Mouse (Mus musculus) liver, embryonic 14.5 days (tissue): ENCODE measurements around the gene Hgf. TPM values are rescaled to one million over a fixed set of nuclear protein-coding genes. Genes with fewer than 3 reads are reported as not detected.

Experiments
- ATAC-seq: fragments of 200-750 bp; cut with Nextera tagmentation; 2 replicates; pipeline ENCODE4 v1.8.0; 2017; ENCODE audit warnings: moderate number of reproducible peaks, mild to moderate bottlenecking, moderate library complexity; ENCODE audit not compliant: insufficient read depth
- DNase-seq, 3 experiments: peaks; one replicate each; pipeline ENCODE4 v3.0.0-alpha.2; 2012 to 2013; ENCODE audit warnings: low read depth in 3 of 3, low spot score in 3 of 3
- H3K27ac ChIP-seq: fragments of 300-500 bp; sonication (generic); 2 replicates; pipeline ENCODE4 v1.5.1; 2014; ENCODE audit warnings: moderate library complexity, mild to moderate bottlenecking, control low read depth, inconsistent platforms
- H3K27me3 ChIP-seq: fragments of 300-500 bp; sonication (generic); 2 replicates; pipeline ENCODE4 v1.6.1; 2014; ENCODE audit warnings: mild to moderate bottlenecking, low read length, moderate library complexity; ENCODE audit not compliant: control insufficient read depth, insufficient read depth
- H3K36me3 ChIP-seq: fragments of 300-500 bp; sonication (generic); replicated peaks from 2 replicates; pipeline ENCODE4 v1.6.1; 2014; ENCODE audit warnings: low read depth; ENCODE audit not compliant: control insufficient read depth, insufficient read depth
- H3K4me1 ChIP-seq, 2 experiments: fragments of 200-500 bp in 1 of 2; fragments of 300-500 bp in 1 of 2; sonication (generic) in 1 of 2; replicated peaks; 2 replicates each; pipeline ENCODE4 v1.6.1; 2012 to 2014; ENCODE audit warnings: antibody characterized with exemption in 1 of 2, inconsistent platforms in 1 of 2, low read length in 1 of 2; ENCODE audit not compliant: control insufficient read depth in 2 of 2, insufficient read depth in 2 of 2
- H3K4me2 ChIP-seq: fragments of 300-500 bp; sonication (generic); 2 replicates; pipeline ENCODE4 v1.6.1; 2014; ENCODE audit warnings: low read depth, mild to moderate bottlenecking, control low read depth, moderate library complexity
- H3K4me3 ChIP-seq, 2 experiments: fragments of 200-500 bp in 1 of 2; fragments of 300-500 bp in 1 of 2; sonication (generic) in 1 of 2; 2 replicates each; pipeline ENCODE4 v1.5.1; 2012 to 2014; ENCODE audit warnings: low read depth in 2 of 2, low read length in 2 of 2, mild to moderate bottlenecking in 2 of 2, control low read depth in 1 of 2, inconsistent platforms in 1 of 2, moderate library complexity in 1 of 2; ENCODE audit not compliant: insufficient read depth in 1 of 2
- H3K9ac ChIP-seq: fragments of 300-500 bp; sonication (generic); replicated peaks from 2 replicates; pipeline ENCODE4 v1.6.1; 2014; ENCODE audit warnings: mild to moderate bottlenecking, control low read depth, moderate library complexity
- H3K9me3 ChIP-seq: fragments of 300-500 bp; sonication (generic); 2 replicates; pipeline ENCODE4 v1.6.1; 2016; ENCODE audit warnings: low read length, mixed read lengths; ENCODE audit not compliant: control insufficient read depth
- CTCF ChIP-seq: IDR thresholded peaks from 2 replicates; pipeline ENCODE4 v1.5.1; 2016; ENCODE audit warnings: antibody characterized with exemption, low read depth, control low read depth
- EP300 ChIP-seq: IDR thresholded peaks from 2 replicates; pipeline ENCODE4 v1.6.1; 2016; ENCODE audit warnings: antibody characterized with exemption, low read depth
- WGBS: fragments of 180-500 bp; shearing (Covaris S2); extraction: QIAGEN DNeasy Blood & Tissue Kit; methylation state at CpG from one replicate; pipeline ENCODE4 v1.1.7; 2014; ENCODE audit not compliant: insufficient replicate concordance; 5-methylcytosine and 5-hydroxymethylcytosine counted together
- polyA plus RNA-seq, 2 experiments: library from polyadenylated mRNA; depleted of rRNA in 1 of 2; stranded (reverse) in 1 of 2; unstranded in 1 of 2; fragments of >200 nt; fragmentation: Nextera tagmentation in 1 of 2; extraction: Ambion mirVana in 1 of 2; gene quantifications; 2 replicates each; pipeline versions ENCODE4 v1.2.1 to v1.2.3; 2012 to 2014

Hgf gene
- polyA plus RNA-seq (2012; rRNA removed), result 1.2 and 1.6 TPM in 2 replicates
- 3.0 TPM in 2 replicates for polyA plus RNA-seq (2014; fragmentation: Nextera tagmentation; extraction: Ambion mirVana)

DNA sequence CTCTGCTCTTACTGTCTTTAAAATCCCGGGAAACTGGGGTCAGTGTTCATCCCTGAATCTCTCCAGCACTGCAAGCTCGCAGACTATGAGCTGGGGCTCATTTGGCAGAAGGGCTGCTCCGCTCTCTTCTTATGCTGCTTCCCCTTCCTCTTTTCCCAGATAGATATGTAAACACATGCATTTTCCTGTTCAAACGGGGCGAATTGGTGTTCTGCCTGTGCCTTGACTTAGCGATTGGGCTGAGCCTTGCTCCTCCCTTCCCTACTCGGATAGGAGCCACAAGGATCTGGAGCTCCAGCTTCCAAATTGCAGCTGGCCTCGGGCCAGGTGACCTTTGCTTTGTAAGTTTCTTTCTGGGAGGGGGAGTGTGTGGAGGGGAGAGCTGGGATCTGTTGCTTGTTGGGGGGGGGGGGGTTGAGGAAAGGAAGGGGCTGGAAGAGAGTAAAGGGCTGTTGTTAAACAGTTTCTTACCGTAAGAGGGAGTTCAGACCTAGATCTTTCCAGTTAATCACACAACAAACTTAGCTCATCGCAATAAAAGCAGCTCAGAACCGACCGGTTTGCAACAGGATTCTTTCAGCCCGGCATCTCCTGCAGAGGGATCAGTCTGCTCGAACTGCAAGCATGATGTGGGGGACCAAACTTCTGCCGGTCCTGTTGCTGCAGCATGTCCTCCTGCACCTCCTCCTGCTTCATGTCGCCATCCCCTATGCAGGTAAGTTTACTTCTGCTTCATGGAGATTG lies at the start of gene Hgf:
Hgf (plus strand) TSS at position 192 of the 744 bp plus-strand sequence.
- WGBS, result 2% methylated on average over 16 of the region's 16 CpGs
- peak; percentile 33; the same call in 1 of the 2 replicates for ATAC-seq
- H3K9ac ChIP-seq, result no peak within 1 kb of the TSS
- DNase-seq, result peak in 1 of 3 experiments; percentile 1
- TF ChIP-seq CTCF, result no peak
- TF ChIP-seq EP300, result no peak
- H3K4me2 ChIP-seq, result peak within 1 kb of the TSS; percentile 41
- no peaks in the 10 kb centered on the region for H3K9me3 ChIP-seq
- no peaks in the 10 kb centered on the region for H3K36me3 ChIP-seq
- H3K4me1 ChIP-seq, result peaks cover 0 to 5% of the 10 kb centered on the region in 2 experiments; a peak in 2 of 4 replicates
- H3K27me3 ChIP-seq, result no peaks in the 10 kb centered on the region
- H3K27ac ChIP-seq, result no peak within 1 kb of the TSS
- peak within 1 kb of the TSS; percentile 30 to 54 for H3K4me3 ChIP-seq

DNA sequence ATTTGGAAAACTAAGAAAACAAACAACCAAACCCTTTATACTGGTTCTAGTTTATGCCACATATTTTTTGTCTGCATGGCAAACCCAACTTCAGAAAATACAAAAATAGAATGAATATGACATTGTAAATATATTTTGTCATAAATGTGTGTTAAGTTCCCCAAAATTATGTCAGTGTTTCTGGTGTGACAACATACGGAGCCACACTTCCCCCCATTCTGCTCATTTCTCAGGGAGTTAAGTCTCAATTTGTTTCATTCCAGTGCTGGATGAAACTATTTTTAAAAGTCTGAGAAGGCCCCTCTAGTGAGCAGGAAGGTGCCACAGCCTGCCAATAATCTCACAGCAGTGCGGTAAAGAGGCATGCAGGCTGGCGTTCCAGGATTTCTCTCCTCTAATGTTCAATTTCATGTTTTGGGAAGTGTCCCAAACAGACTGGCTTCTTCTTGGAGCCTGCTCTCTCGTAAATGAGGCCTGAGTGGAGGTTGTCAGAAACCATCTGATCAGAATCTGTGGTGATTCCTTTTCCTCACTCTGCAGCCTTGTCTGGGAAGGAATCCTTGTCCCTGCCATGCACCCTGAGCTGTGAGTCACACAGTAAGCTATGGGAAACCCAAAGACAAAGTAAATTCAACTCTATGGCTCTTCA lies 46.5 kb upstream of the Hgf start:
- 58% methylated on average over 4 of the region's 4 CpGs for WGBS
- no peaks in the 10 kb centered on the region for H3K4me1 ChIP-seq
- H3K36me3 ChIP-seq, result no peaks in the 10 kb centered on the region
- TF ChIP-seq CTCF (no peak), EP300 (no peak)
- H3K4me2 ChIP-seq, result no peak overlapping the region
- no peaks in the 10 kb centered on the region for H3K27me3 ChIP-seq
- H3K9ac ChIP-seq, result no peak overlapping the region
- H3K4me3 ChIP-seq, result no peak overlapping the region
- ATAC-seq (no peak), DNase-seq (no peak)
- H3K27ac ChIP-seq, result no peak overlapping the region
- H3K9me3 ChIP-seq, result no peaks in the 10 kb centered on the region

DNA sequence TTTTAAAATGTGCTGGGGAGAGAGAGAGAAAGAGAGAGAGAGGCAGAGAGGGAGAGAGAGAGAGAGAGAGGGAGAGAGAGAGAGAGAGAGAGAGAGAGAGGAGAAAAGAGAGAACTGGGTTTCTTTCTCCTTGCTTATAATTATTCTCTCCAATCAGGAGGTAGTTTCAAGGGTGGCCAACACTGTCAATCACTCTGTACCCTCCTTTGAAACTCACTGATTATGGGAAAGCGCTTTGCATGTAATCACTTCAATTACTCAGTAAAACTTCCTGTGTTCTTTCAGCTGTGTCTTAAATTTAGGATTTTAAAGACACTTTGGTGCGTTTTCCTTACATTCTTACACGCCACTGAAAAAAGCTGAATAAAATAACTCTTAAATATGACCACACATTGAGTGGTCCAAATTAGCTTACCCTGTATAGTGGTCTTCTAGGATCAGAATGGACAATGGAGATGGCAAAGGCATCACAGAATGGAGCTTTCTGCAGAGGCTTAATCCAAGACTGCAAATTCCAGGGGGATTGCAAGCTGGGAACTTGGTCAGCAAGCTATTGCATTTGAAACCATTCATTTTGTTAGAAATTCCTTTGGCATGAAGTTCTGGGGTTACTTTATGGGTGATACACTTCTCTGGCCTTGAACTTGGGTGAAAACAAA lies 21.5 kb upstream of the Hgf start:
- H3K27ac ChIP-seq, result no peak overlapping the region
- no peak overlapping the region for H3K4me3 ChIP-seq
- H3K27me3 ChIP-seq, result no peaks in the 10 kb centered on the region
- no peak overlapping the region for H3K4me2 ChIP-seq
- no peaks in the 10 kb centered on the region for H3K9me3 ChIP-seq
- no peaks in the 10 kb centered on the region for H3K4me1 ChIP-seq
- TF ChIP-seq EP300 (no peak), CTCF (no peak)
- H3K9ac ChIP-seq, result no peak overlapping the region
- ATAC-seq (no peak), DNase-seq (no peak)
- no peaks in the 10 kb centered on the region for H3K36me3 ChIP-seq
- 60% methylated on average over 3 of the region's 3 CpGs for WGBS

DNA sequence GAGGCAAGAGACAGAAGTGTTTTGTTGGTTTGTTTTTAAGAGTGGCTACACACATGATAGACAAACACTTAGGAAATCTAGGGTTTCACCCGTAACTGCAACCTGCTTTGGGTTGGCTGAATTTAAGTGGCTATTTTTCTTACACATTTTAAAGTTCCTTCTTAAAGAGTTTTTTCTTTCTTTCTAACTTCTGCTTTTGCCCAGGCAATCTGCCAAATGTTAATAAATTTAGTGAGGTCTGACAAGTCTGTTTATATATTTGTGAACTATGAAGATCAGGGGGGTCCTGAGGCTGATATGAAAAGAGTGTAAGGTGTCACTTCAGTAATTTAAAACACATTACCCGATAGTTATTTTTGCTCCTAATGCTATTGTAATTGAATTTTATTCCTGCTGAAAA lies 15.2 kb upstream of the Hgf start:
- H3K4me2 ChIP-seq, result no peak overlapping the region
- no peaks in the 10 kb centered on the region for H3K4me1 ChIP-seq
- H3K27me3 ChIP-seq, result no peaks in the 10 kb centered on the region
- H3K9me3 ChIP-seq, result no peaks in the 10 kb centered on the region
- no peak overlapping the region for H3K4me3 ChIP-seq
- H3K36me3 ChIP-seq, result no peaks in the 10 kb centered on the region
- TF ChIP-seq CTCF (no peak), EP300 (no peak)
- DNase-seq (no peak), ATAC-seq (no peak)
- no peak overlapping the region for H3K27ac ChIP-seq
- no peak overlapping the region for H3K9ac ChIP-seq
- 42% methylated on average over 2 of the region's 2 CpGs for WGBS

DNA sequence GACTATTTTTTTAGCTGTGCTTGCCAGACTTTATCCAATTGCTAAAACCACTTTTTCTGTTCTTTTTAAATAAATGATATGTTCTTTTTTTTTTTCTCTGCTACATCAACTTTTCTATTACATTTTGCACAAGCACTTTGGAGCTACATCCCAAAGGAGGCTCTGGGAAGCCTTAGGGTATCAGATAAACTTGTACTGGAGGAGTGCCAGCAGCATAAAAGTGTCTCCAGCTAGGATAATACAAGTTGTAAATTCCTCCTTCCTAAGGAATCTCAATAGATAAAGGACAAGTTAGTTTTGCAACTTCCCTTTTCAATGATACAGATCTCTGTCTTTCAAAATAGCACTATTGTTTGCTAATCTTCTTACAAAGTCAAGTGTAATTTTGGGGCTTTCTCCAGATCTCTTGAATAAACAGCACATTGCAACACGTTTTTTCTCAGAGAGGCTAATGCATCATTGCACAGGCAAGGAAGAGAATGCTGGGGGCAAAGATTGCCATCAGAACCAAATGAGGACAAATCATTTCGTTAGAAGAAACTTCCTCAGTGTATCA lies 11.7 kb upstream of the Hgf start:
- no peaks in the 10 kb centered on the region for H3K9me3 ChIP-seq
- TF ChIP-seq EP300 (no peak), CTCF (no peak)
- H3K9ac ChIP-seq, result no peak overlapping the region
- H3K27me3 ChIP-seq, result no peaks in the 10 kb centered on the region
- DNase-seq (no peak), ATAC-seq (no peak)
- H3K4me2 ChIP-seq, result no peak overlapping the region
- no peaks in the 10 kb centered on the region for H3K36me3 ChIP-seq
- no peak overlapping the region for H3K4me3 ChIP-seq
- no peak overlapping the region for H3K27ac ChIP-seq
- WGBS, result 10% methylated on average over 2 of the region's 2 CpGs
- H3K4me1 ChIP-seq, result no peaks in the 10 kb centered on the region
